Mouse (Mus musculus) G1E-ER4 (cell line): ENCODE measurements around the gene Gm10647. TPM values are rescaled to one million over a fixed set of nuclear protein-coding genes. Genes with fewer than 3 reads are reported as not detected.

ENCODE experiments used
- GATA1 ChIP-seq: IDR thresholded peaks from one replicate; pipeline ENCODE4 v1.8.0; 2012; ENCODE audit warnings: low read length, inconsistent platforms
- polyA plus RNA-seq: library from polyadenylated mRNA; stranded (reverse); fragments of >175 nt; gene quantifications from 2 replicates; pipeline ENCODE4 v1.2.3, GENCODE M21; 2012

Gm10647 gene
- not detected in 2 replicates for polyA plus RNA-seq

GRCm38 (mm10) chr9:66796739-66797138, at the start of gene Gm10647:
Gene Gm10647, plus strand, starts transcription at chr9:66797039.
- no peak for TF ChIP-seq GATA1

DNA sequence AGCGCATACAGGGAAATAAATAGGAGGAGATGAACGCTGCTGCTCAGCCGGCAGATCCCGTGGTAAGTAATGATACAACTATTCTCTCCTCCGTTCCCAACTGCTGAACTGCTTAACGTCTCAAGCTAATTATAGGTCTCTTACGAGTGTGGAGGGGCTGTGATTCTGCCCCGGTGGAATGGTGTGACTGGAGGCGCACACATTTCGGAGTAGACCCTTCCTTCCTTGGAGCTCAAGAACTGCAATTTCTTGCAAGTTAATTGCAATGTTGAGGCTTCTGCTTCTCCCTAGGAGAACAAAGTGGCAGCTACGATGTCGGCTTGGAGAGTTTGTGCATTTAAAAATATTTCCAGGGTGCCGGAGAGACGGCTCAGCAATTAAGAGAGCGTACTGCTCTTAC, 48.4 kb upstream of the Gm10647 start:
- no peak for TF ChIP-seq GATA1

DNA sequence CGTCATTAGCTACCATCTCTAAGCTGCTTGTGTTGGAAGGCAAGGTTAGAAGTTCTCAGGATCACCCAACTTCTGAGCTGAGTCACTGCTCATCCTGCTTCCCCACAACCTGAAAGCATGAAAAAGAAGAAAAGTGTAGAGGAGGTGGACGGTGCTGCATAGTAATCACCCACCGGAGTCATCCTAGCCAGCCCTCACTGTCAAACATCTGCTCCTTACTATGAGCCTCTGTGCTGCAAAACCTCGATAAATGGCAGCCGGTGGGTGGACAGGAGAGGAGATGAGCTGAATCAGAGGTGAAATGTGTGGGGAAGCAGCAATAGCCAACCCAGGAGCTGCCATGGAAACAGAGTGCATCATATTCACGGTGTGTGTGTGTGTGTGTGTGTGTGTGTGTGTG, 44.0 kb upstream of the Gm10647 start:
- no peak for TF ChIP-seq GATA1

GRCm38 (mm10) chr9:66760991-66761390, 35.8 kb upstream of the Gm10647 start:
- no peak for TF ChIP-seq GATA1

GRCm38 (mm10) chr9:66768721-66769120, 28.1 kb upstream of the Gm10647 start:
- TF ChIP-seq GATA1, result no peak

GRCm38 (mm10) chr9:66769275-66769674, 27.6 kb upstream of the Gm10647 start:
- no peak for TF ChIP-seq GATA1

DNA sequence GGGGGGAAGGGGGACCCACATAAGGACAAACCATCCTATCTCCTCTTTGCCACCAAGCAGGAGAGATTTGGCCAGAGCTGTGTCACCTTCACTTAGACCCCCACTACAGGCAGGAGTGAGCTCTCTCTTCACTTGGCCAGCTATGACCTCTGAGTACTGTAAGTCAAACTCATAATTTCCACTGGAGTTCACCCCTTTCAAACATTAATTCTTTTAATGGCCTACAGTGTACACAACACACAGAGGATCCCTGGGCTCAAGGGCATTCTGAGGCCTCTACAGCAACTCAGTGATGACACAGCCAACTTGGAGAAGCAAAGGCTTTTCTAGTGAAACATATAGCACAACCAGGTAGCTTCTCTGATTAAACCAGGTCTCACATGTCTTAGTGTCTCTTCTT, 26.1 kb upstream of the Gm10647 start:
- no peak for TF ChIP-seq GATA1

GRCm38 (mm10) chr9:66787821-66788220, 9.0 kb upstream of the Gm10647 start:
- TF ChIP-seq GATA1, result no peak

DNA sequence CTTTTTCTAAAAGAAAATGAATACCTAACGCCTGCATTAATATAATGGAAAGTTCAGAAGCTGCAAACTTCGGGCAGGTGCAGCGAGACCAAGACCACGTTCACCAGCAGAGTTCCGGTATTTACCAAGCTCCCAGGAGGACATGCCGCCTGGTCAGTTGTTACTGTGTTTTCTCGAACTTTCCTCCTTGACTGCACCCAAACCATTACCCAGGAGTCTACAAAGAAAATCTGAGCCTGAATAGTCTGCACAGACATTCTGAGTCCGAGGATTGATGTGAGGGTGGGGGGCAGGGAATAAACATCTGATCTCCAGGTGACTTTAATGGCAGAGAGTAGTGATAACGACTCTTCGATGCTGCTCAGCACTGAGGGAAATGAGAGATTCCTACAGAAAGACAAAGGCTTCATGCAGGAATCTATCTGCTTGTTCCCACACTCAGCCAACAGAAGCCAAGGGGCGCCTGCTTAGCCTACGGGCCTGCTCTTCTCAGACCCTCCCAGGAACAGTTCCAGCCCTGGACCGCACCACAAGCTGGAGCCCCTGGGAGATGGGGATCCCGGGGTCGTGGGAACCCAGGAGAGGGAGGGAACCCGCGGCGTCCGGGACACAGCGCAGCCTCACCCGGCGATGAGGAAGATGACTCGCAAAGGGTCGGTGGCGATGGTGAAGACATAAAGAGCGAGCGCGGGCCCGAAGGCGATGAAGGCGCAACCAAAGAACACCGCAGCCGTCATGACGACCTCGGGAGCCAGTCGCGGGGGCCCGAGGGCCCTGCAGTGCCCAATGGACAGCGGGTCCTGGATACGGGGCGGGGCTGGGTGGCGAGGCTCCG, 2.0 kb upstream of the Gm10647 start:
- no peak for TF ChIP-seq GATA1

DNA sequence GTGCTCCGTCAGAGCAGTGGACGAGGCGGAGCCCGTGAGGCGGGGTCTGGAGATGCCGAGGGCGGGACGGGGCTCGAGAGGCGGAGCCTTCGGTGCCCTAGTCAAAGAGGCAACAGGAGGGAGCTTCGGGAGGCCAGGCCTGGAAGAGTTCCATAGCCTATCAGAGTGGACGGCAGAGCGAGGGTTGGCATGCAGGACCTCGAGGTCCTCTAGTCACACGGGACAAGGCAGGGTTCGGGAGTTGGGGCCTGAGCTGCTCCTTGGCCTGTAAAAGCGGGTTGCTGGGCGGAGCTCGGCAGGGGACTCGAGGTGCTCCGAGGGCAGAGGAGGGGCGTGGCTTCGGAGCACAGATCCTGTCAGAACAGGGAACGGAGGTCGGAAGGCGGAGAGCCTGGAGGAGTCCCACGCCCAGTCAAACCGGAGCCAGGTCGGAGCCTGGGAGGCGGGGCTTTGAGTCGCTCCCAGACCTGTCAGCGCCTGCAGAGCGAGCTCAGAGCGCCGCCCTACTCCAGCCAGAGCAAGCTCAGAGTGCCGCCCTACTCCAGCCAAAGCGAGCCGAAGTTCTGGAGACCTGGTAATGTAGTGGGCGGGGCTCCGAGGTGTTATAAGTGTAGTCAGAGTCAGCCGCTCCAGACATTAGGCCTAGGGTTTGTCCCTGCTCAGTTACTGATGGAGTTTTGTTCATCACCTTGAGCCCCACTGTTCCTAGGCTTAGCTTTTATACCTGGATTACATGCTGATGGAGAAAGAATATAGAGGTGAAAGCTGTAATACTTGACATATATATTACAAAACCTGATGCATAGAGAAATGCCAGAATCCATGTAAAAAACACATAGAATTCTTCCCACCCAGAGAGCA, 1.1 kb upstream of the Gm10647 start, which contains the start of gene Aph1b:
Aph1b (minus strand) TSS at position 27 of the 861 bp plus-strand sequence.
- TF ChIP-seq GATA1, result no peak

- no peak for TF ChIP-seq GATA1
Measured at GRCm38 (mm10) chr9:66801947-66802346, 5.1 kb downstream of the Gm10647 start.

DNA sequence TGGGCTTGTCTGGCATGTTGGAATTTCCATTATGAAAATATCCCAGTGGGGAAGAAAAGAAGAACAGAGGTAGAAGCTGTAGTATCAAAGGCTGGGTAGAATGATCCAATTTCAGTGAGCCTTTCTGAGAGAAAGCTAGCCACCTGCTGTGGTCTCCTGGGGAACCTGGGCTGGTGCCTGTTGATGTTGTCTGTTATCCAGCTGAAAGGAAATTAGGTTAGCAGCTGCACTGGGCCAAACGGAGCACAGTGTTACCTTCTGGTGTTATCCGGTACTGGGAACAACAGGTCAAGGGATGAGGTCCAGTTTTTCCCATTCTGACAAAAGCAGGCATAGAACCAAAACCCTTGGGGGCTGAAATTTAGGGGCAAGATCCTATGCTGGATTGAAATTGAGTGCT, 16.6 kb downstream of the Gm10647 start:
- TF ChIP-seq GATA1, result no peak

- no peak for TF ChIP-seq GATA1
Measured at GRCm38 (mm10) chr9:66820996-66821395, 24.2 kb downstream of the Gm10647 start.

DNA sequence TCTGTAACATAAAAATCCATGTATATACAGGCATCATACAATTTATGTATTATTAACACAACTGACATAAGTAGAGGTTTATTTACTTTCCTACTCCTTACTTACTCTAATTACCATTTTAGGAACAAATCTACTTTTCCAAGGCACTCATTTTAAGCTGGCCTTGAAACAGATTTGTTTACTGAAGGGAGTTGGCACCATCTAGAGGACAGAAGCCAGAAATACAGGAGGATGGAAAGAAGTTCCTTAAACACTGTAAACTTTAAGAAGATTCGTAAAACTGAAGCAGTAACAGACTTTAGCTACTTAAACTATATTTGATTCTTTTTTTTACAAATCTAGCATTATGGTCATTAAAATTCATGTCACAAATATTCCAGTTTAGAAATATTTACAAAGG, 29.2 kb downstream of the Gm10647 start:
- no peak for TF ChIP-seq GATA1

GRCm38 (mm10) chr9:66832366-66832908, 35.6 kb downstream of the Gm10647 start:
- no peak for TF ChIP-seq GATA1

- no peak for TF ChIP-seq GATA1
Measured at GRCm38 (mm10) chr9:66833851-66834250, 37.0 kb downstream of the Gm10647 start.
